Mouse (Mus musculus) E14TG2a.4 (cell line): ENCODE data around the gene Gm27029.

ENCODE experiments used
- CTCF ChIP-seq: conservative IDR thresholded peaks from 2 replicates; pipeline ENCODE4 v1.5.1; 2014; ENCODE audit warnings: low read length
- NANOG ChIP-seq: IDR thresholded peaks from 2 replicates; pipeline ENCODE4 v1.6.1; 2014; ENCODE audit warnings: borderline replicate concordance, low read length, mixed read lengths
- POU5F1 ChIP-seq: IDR thresholded peaks from 2 replicates; pipeline ENCODE4 v1.6.1; 2014; ENCODE audit warnings: low read length, borderline replicate concordance

DNA sequence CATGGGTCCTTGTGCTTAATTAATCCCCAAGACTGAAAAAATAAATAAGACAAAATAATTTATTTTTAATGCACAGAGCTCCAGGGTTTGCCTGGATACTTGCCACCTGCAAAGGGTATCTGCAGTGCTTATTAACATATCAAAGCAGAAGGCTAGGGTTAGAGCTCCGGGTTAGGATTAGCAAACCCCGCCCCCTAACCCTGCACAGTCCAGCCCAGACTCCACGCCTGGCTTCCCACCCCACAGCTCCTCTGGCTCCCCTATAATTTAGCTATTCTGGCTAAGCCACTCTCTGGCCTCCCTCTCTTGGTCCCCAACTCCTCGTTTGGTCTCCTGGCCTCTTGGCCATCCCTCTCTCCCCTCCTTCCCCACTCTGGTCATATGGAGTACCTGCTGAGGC lies 42.8 kb downstream of the Gm27029 start:
- TF ChIP-seq CTCF, result no peak
- no peak for TF ChIP-seq POU5F1
- TF ChIP-seq NANOG, result no peak
